Comparison of ENCODE assay signal across 22 mouse cellular contexts in the genomic region with DNA sequence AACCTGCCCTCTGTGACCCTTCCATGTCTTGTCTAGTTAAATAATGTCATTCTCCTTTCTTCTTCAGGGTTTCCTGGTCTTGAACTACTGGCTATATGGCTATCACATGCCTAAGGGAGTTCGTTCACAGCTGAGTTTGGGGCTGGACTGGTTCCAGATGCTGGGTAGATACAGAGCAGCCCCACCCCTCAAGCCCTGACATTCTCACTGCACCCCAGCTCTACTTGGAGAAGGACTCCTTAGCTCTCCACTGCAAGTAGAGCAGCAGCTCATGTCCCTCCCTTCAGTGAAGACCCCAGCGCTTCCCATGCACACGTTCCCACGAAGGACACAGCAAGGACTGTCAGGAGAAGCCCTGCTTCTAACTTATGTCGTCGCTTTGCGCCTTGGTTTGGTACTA.
"Had no signal": no experiment of that assay in that cellular context is flagged by ENCODE, and none has a peak within 500 bp of the region (broad histone marks: within the 10 kb centered on the region; RNA-seq: fewer than 3 reads in every experiment).

No protein-coding gene starts in this region.

- H3K27ac ChIP-seq: liver, embryonic 15.5 days; lung, embryonic 15.5 days; macrophage; midbrain, embryonic 13.5 days; neural tube, embryonic 13.5 days; neural tube, embryonic 15.5 days; stomach, embryonic 15.5 days; stomach, postnatal 0 days had no signal

- H3K4me1 ChIP-seq: lung, embryonic 15.5 days; midbrain, embryonic 13.5 days; neural tube, embryonic 13.5 days; stomach, embryonic 15.5 days had no signal

- ATAC-seq: lung, postnatal 0 days; midbrain, embryonic 13.5 days; midbrain, embryonic 16.5 days had no signal

- DNase-seq: lung, adult 2 months; lung, postnatal 14 days; lung, postnatal 36 days; retina, postnatal 1 day; right cerebral cortex, adult 18-20 months; right cerebral cortex, postnatal 25 days; right cerebral cortex, postnatal 4 days; thymus, adult 2 months; thymus, postnatal 25 days; thymus, postnatal 4 days had no signal

- H3K4me3 ChIP-seq: liver, embryonic 15.5 days; lung, embryonic 15.5 days; midbrain, embryonic 13.5 days; myocyte; neural tube, embryonic 13.5 days; neural tube, embryonic 15.5 days; stomach, embryonic 15.5 days had no signal

- H3K9me3 ChIP-seq: liver, embryonic 15.5 days; lung, embryonic 15.5 days; midbrain, embryonic 13.5 days; neural tube, embryonic 13.5 days; neural tube, embryonic 15.5 days; stomach, embryonic 15.5 days had no signal

- H3K27me3 ChIP-seq: liver, embryonic 15.5 days; lung, embryonic 15.5 days; midbrain, embryonic 13.5 days; neural tube, embryonic 13.5 days; neural tube, embryonic 15.5 days; stomach, embryonic 15.5 days had no signal

- H3K9ac ChIP-seq: liver, embryonic 15.5 days; lung, embryonic 15.5 days; midbrain, embryonic 13.5 days; neural tube, embryonic 13.5 days; neural tube, embryonic 15.5 days; stomach, embryonic 15.5 days had no signal

- H3K4me2 ChIP-seq: liver, embryonic 15.5 days; lung, embryonic 15.5 days; midbrain, embryonic 11.5 days; midbrain, embryonic 13.5 days; neural tube, embryonic 13.5 days; neural tube, embryonic 15.5 days; stomach, embryonic 15.5 days had no signal
